Mouse (Mus musculus): Measurements from ENCODE around the gene AC124502.3. TPM values are rescaled to one million over a fixed set of nuclear protein-coding genes. Genes with fewer than 3 reads are reported as not detected.

The AC124502.3 gene
- total and polyA plus RNA-seq, 2 experiments = 0.09 to 3.7 TPM

GRCm38 (mm10) chr19:5004925-5005324 lies 33.8 kb upstream of the AC124502.3 start:
- Histone ChIP-seq H3K9ac (ENCODE audit: low read depth, low read length) (no peak overlapping the region), H3K79me2 (ENCODE audit: control insufficient read depth, insufficient read depth, low read length) (no peaks in the 10 kb centered on the region), H3K4me3 (ENCODE audit: insufficient read depth, low read depth, low read length) (no peak overlapping the region), H3K27ac (replicated peaks; ENCODE audit: insufficient read depth, low read depth, low read length) (no peak overlapping the region), H3K36me3 (ENCODE audit: control insufficient read depth, insufficient read depth, low read length) (no peaks in the 10 kb centered on the region), H3K27me3 (ENCODE audit: control insufficient read depth, insufficient read depth, low read length) (no peaks in the 10 kb centered on the region), H3K4me1 (ENCODE audit: control insufficient read depth, insufficient read depth, low read length) (no peaks in the 10 kb centered on the region)
- no peak for TF ChIP-seq POLR2A (IDR thresholded peaks at IDR 0.05; ENCODE audit: extremely low read depth, insufficient read depth, low read length)
- TF ChIP-seq CTCF (IDR thresholded peaks at IDR 0.05; ENCODE audit: low read depth, low read length) = no peak
- WGBS = 50% methylated on average over 4 of the region's 4 CpGs
- DNase-seq (ENCODE audit: extremely low read depth, low read depth, low spot score) = no peak

DNA sequence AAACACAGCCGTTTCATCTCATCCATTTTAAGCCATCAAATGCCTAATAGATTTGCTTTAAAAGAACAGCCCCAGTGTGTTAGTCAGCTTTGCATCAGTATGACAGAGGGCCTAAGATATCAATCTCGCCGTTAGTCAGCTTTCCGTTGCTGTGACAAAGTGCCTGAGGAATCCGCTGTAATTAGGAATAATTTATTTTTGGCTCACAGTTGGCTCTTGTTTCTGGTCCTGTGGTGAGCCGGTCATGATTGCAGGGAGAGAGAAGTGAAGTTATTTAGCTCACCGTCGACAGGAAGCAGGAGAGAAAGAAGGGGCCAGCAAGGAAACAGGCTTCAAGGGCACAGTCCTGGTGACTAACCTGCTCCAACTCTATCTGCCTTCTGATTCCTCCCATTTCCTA lies 25.6 kb upstream of the AC124502.3 start:
- Histone ChIP-seq H3K27me3 (ENCODE audit: control insufficient read depth, insufficient read depth, low read length) (no peaks in the 10 kb centered on the region), H3K36me3 (ENCODE audit: control insufficient read depth, insufficient read depth, low read length) (no peaks in the 10 kb centered on the region), H3K9ac (ENCODE audit: low read depth, low read length) (no peak overlapping the region), H3K4me1 (ENCODE audit: control insufficient read depth, insufficient read depth, low read length) (no peaks in the 10 kb centered on the region), H3K79me2 (ENCODE audit: control insufficient read depth, insufficient read depth, low read length) (no peaks in the 10 kb centered on the region), H3K4me3 (ENCODE audit: insufficient read depth, low read depth, low read length) (no peak overlapping the region), H3K27ac (replicated peaks; ENCODE audit: insufficient read depth, low read depth, low read length) (no peak overlapping the region)
- no peak for DNase-seq (ENCODE audit: extremely low read depth, low read depth, low spot score)
- TF ChIP-seq POLR2A (IDR thresholded peaks at IDR 0.05; ENCODE audit: extremely low read depth, insufficient read depth, low read length) (no peak), CTCF (IDR thresholded peaks at IDR 0.05; ENCODE audit: low read depth, low read length) (no peak)
- 72% methylated on average over 8 of the region's 8 CpGs for WGBS

DNA sequence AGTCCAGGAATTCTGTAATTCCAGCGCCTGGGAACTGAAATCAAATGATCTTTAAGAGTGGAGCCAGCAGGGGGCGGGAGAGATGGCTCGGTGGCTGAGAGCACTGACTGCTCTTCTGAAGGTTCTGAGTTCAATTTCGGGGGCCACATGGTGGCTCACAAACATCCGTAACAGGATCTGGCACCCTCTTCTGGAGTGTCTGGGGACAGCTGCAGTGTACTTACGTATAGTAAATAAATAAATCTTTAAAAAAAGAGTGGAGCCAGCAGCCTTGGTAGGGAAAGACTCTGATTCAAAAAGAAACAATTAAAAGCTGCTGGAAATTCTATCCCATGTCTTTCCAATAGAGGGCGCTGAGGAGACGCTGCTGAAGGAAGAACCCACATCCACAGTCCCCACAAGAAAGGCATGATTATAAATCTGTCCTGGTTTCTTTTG lies 23.7 kb upstream of the AC124502.3 start:
- Histone ChIP-seq H3K27ac (replicated peaks; ENCODE audit: insufficient read depth, low read depth, low read length) (no peak overlapping the region), H3K9ac (ENCODE audit: low read depth, low read length) (no peak overlapping the region), H3K27me3 (ENCODE audit: control insufficient read depth, insufficient read depth, low read length) (no peaks in the 10 kb centered on the region), H3K79me2 (ENCODE audit: control insufficient read depth, insufficient read depth, low read length) (no peaks in the 10 kb centered on the region), H3K36me3 (ENCODE audit: control insufficient read depth, insufficient read depth, low read length) (no peaks in the 10 kb centered on the region), H3K4me3 (ENCODE audit: insufficient read depth, low read depth, low read length) (no peak overlapping the region), H3K4me1 (ENCODE audit: control insufficient read depth, insufficient read depth, low read length) (no peaks in the 10 kb centered on the region)
- DNase-seq (ENCODE audit: extremely low read depth, low read depth, low spot score) = peak; percentile 24
- TF ChIP-seq POLR2A (IDR thresholded peaks at IDR 0.05; ENCODE audit: extremely low read depth, insufficient read depth, low read length) = no peak
- TF ChIP-seq CTCF (IDR thresholded peaks at IDR 0.05; ENCODE audit: low read depth, low read length) = peak; percentile 51
- WGBS = 10% methylated on average over 8 of the region's 8 CpGs

DNA sequence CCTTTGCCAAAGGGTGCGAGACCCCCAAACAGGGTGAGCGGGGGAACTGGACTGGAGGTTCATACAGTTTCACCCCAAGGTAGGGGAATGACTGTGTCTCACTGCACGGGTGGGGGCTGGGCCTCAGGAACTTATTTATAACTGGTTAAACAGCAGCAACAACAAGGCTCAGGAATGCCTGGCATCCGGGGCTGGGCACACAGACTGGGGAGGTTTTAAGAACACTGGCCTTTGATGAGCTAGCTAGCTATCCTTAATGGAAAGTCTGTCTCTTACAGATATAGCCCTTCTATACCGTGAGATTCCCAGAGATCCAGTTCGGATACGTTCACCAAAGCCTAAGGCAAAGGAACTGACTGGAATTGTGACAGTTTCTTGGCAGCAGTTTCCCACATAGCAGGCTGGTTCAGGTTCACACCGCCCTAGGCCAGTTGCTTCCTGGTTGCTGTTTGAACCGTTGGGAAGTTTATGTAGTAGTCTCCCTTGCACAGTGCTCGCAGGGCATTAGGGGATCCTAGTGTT lies 22.4 kb upstream of the AC124502.3 start:
- no peak for DNase-seq (ENCODE audit: extremely low read depth, low read depth, low spot score)
- H3K9ac ChIP-seq (ENCODE audit: low read depth, low read length) = no peak overlapping the region
- WGBS = 36% methylated on average over 10 of the region's 10 CpGs

GRCm38 (mm10) chr19:5016782-5017181 lies 21.9 kb upstream of the AC124502.3 start:
- TF ChIP-seq CTCF (IDR thresholded peaks at IDR 0.05; ENCODE audit: low read depth, low read length) (peak; percentile 87), POLR2A (IDR thresholded peaks at IDR 0.05; ENCODE audit: extremely low read depth, insufficient read depth, low read length) (no peak)
- Histone ChIP-seq H3K4me1 (ENCODE audit: control insufficient read depth, insufficient read depth, low read length) (no peaks in the 10 kb centered on the region), H3K36me3 (ENCODE audit: control insufficient read depth, insufficient read depth, low read length) (no peaks in the 10 kb centered on the region), H3K79me2 (ENCODE audit: control insufficient read depth, insufficient read depth, low read length) (no peaks in the 10 kb centered on the region), H3K4me3 (ENCODE audit: insufficient read depth, low read depth, low read length) (no peak overlapping the region), H3K9ac (ENCODE audit: low read depth, low read length) (no peak overlapping the region), H3K27ac (replicated peaks; ENCODE audit: insufficient read depth, low read depth, low read length) (no peak overlapping the region), H3K27me3 (ENCODE audit: control insufficient read depth, insufficient read depth, low read length) (no peaks in the 10 kb centered on the region)
- DNase-seq (ENCODE audit: extremely low read depth, low read depth, low spot score) = peak; percentile 39
- 22% methylated on average over 12 of the region's 12 CpGs for WGBS

More for the DNA sequence above, 22.4 kb upstream of the AC124502.3 start:
- H3K4me1 ChIP-seq (ENCODE audit: control insufficient read depth, insufficient read depth, low read length) = no peaks in the 10 kb centered on the region
- H3K36me3 ChIP-seq (ENCODE audit: control insufficient read depth, insufficient read depth, low read length) = no peaks in the 10 kb centered on the region
- TF ChIP-seq CTCF (IDR thresholded peaks at IDR 0.05; ENCODE audit: low read depth, low read length) (no peak), POLR2A (IDR thresholded peaks at IDR 0.05; ENCODE audit: extremely low read depth, insufficient read depth, low read length) (no peak)
- no peaks in the 10 kb centered on the region for H3K79me2 ChIP-seq (ENCODE audit: control insufficient read depth, insufficient read depth, low read length)
- H3K27me3 ChIP-seq (ENCODE audit: control insufficient read depth, insufficient read depth, low read length) = no peaks in the 10 kb centered on the region
- no peak overlapping the region for H3K27ac ChIP-seq (replicated peaks; ENCODE audit: insufficient read depth, low read depth, low read length)
- H3K4me3 ChIP-seq (ENCODE audit: insufficient read depth, low read depth, low read length) = no peak overlapping the region

GRCm38 (mm10) chr19:5017611-5018010 lies 21.1 kb upstream of the AC124502.3 start:
- H3K27me3 ChIP-seq (ENCODE audit: control insufficient read depth, insufficient read depth, low read length) = no peaks in the 10 kb centered on the region
- TF ChIP-seq CTCF (IDR thresholded peaks at IDR 0.05; ENCODE audit: low read depth, low read length) (no peak), POLR2A (IDR thresholded peaks at IDR 0.05; ENCODE audit: extremely low read depth, insufficient read depth, low read length) (no peak)
- 85% methylated on average over 4 of the region's 4 CpGs for WGBS
- no peaks in the 10 kb centered on the region for H3K4me1 ChIP-seq (ENCODE audit: control insufficient read depth, insufficient read depth, low read length)
- no peaks in the 10 kb centered on the region for H3K79me2 ChIP-seq (ENCODE audit: control insufficient read depth, insufficient read depth, low read length)
- no peak for DNase-seq (ENCODE audit: extremely low read depth, low read depth, low spot score)
- H3K27ac ChIP-seq (replicated peaks; ENCODE audit: insufficient read depth, low read depth, low read length) = no peak overlapping the region
- H3K9ac ChIP-seq (ENCODE audit: low read depth, low read length) = no peak overlapping the region
- H3K4me3 ChIP-seq (ENCODE audit: insufficient read depth, low read depth, low read length) = no peak overlapping the region
- no peaks in the 10 kb centered on the region for H3K36me3 ChIP-seq (ENCODE audit: control insufficient read depth, insufficient read depth, low read length)

Data from liver, adult 2 months (tissue).